Mouse (Mus musculus) limb, embryonic 14.5 days (tissue): ENCODE measurements around the gene 4930404H24Rik. TPM values are rescaled to one million over a fixed set of nuclear protein-coding genes. Genes with fewer than 3 reads are reported as not detected.

Experiments
- ATAC-seq: fragments of 200-750 bp; cut with Nextera tagmentation; 2 replicates; pipeline ENCODE4 v1.8.0; 2017; ENCODE audit warnings: low read depth, moderate number of reproducible peaks, moderate TSS enrichment; ENCODE audit not compliant: low FRiP score
- DNase-seq: peaks from one replicate; pipeline ENCODE4 v3.0.0-alpha.2; 2015; ENCODE audit warnings: low spot score
- H3K27ac ChIP-seq: fragments of 300-500 bp; sonication (generic); replicated peaks from 2 replicates; pipeline ENCODE4 v1.5.1; 2014; ENCODE audit warnings: low read depth, mild to moderate bottlenecking, low read length, moderate library complexity, mixed read lengths
- H3K27me3 ChIP-seq: fragments of 300-500 bp; sonication (generic); 2 replicates; pipeline ENCODE4 v1.6.1; 2014; ENCODE audit warnings: low read length, mixed read lengths; ENCODE audit not compliant: control insufficient read depth, insufficient read depth
- H3K36me3 ChIP-seq: fragments of 300-500 bp; sonication (generic); 2 replicates; pipeline ENCODE4 v1.6.1; 2014; ENCODE audit warnings: mild to moderate bottlenecking, low read length, moderate library complexity, mixed read lengths; ENCODE audit not compliant: control insufficient read depth, insufficient read depth
- H3K4me1 ChIP-seq: fragments of 300-500 bp; sonication (generic); 2 replicates; pipeline ENCODE4 v1.6.1; 2014; ENCODE audit warnings: antibody characterized with exemption, low read length, mixed read lengths; ENCODE audit not compliant: control insufficient read depth, insufficient read depth
- H3K4me2 ChIP-seq: fragments of 300-500 bp; sonication (generic); replicated peaks from 2 replicates; pipeline ENCODE4 v1.6.1; 2014; ENCODE audit warnings: low read depth, mild to moderate bottlenecking, low read length, moderate library complexity; ENCODE audit not compliant: severe bottlenecking
- H3K4me3 ChIP-seq: fragments of 300-500 bp; sonication (generic); replicated peaks from 2 replicates; pipeline ENCODE4 v1.5.1; 2014; ENCODE audit warnings: low read length
- H3K9ac ChIP-seq: fragments of 300-500 bp; sonication (generic); 2 replicates; pipeline ENCODE4 v1.6.1; 2014; ENCODE audit warnings: mild to moderate bottlenecking, low read depth, low read length, moderate library complexity; ENCODE audit not compliant: severe bottlenecking
- H3K9me3 ChIP-seq: fragments of 300-500 bp; sonication (generic); 2 replicates; pipeline ENCODE4 v1.6.1; 2016; ENCODE audit warnings: low read length; ENCODE audit not compliant: control insufficient read depth
- POLR2A ChIP-seq: fragments of 200-500 bp; IDR thresholded peaks from 2 replicates; pipeline ENCODE4 v1.8.0; 2012; ENCODE audit warnings: inconsistent platforms, mild to moderate bottlenecking, moderate library complexity, borderline replicate concordance; ENCODE audit not compliant: insufficient read depth, insufficient read length; ENCODE audit errors: extremely low read depth
- WGBS: fragments of 180-500 bp; shearing (Covaris S2); extraction: QIAGEN DNeasy Blood & Tissue Kit; methylation state at CpG from one replicate; pipeline ENCODE4 v1.1.7; 2014; 5-methylcytosine and 5-hydroxymethylcytosine counted together
- polyA plus RNA-seq, 2 experiments: library from polyadenylated mRNA; depleted of rRNA in 1 of 2; stranded (reverse) in 1 of 2; unstranded in 1 of 2; fragments of >200 nt; fragmentation: Nextera tagmentation in 1 of 2; extraction: Ambion mirVana in 1 of 2; gene quantifications; 2 replicates each; pipeline versions ENCODE4 v1.2.1 to v1.2.3; 2012 to 2014

The 4930404H24Rik gene
- polyA plus RNA-seq, 2 experiments = not detected

- DNase-seq = no peak
- no peaks in the 10 kb centered on the region for H3K27me3 ChIP-seq
- no peak overlapping the region for H3K4me2 ChIP-seq
- TF ChIP-seq POLR2A = no peak
- 75% methylated on average over 14 of the region's 14 CpGs for WGBS
- no peak overlapping the region for H3K27ac ChIP-seq
- H3K4me1 ChIP-seq = no peaks in the 10 kb centered on the region
- no peaks in the 10 kb centered on the region for H3K9me3 ChIP-seq
- no peak for ATAC-seq
- no peak overlapping the region for H3K4me3 ChIP-seq
- H3K9ac ChIP-seq = no peak overlapping the region
- no peaks in the 10 kb centered on the region for H3K36me3 ChIP-seq
Measured at GRCm38 (mm10) chr2:153514497-153515380, 22.1 kb downstream of the 4930404H24Rik start.

- WGBS = 88% methylated on average over 6 of the region's 6 CpGs
- no peaks in the 10 kb centered on the region for H3K36me3 ChIP-seq
- no peaks in the 10 kb centered on the region for H3K9me3 ChIP-seq
- H3K4me3 ChIP-seq = no peak overlapping the region
- ATAC-seq (no peak), DNase-seq (no peak)
- no peak overlapping the region for H3K27ac ChIP-seq
- TF ChIP-seq POLR2A = no peak
- no peak overlapping the region for H3K4me2 ChIP-seq
- no peak overlapping the region for H3K9ac ChIP-seq
- no peaks in the 10 kb centered on the region for H3K4me1 ChIP-seq
- no peaks in the 10 kb centered on the region for H3K27me3 ChIP-seq
Measured at GRCm38 (mm10) chr2:153515582-153515981, 23.0 kb downstream of the 4930404H24Rik start.

GRCm38 (mm10) chr2:153516961-153517360 is 24.4 kb downstream of the 4930404H24Rik start:
- no peak for DNase-seq
- H3K4me1 ChIP-seq = no peaks in the 10 kb centered on the region
- H3K9ac ChIP-seq = no peak overlapping the region
- no peak overlapping the region for H3K4me3 ChIP-seq
- no peak overlapping the region for H3K27ac ChIP-seq
- no peaks in the 10 kb centered on the region for H3K9me3 ChIP-seq
- H3K27me3 ChIP-seq = no peaks in the 10 kb centered on the region
- ATAC-seq = no peak
- no peaks in the 10 kb centered on the region for H3K36me3 ChIP-seq
- TF ChIP-seq POLR2A = no peak
- no peak overlapping the region for H3K4me2 ChIP-seq
- 46% methylated on average over 4 of the region's 4 CpGs for WGBS

GRCm38 (mm10) chr2:153520057-153520456 is 27.5 kb downstream of the 4930404H24Rik start:
- H3K27ac ChIP-seq = no peak overlapping the region
- no peak for ATAC-seq
- H3K4me1 ChIP-seq = no peaks in the 10 kb centered on the region
- no peak overlapping the region for H3K9ac ChIP-seq
- 68% methylated on average over 9 of the region's 9 CpGs for WGBS
- H3K27me3 ChIP-seq = no peaks in the 10 kb centered on the region
- no peak for DNase-seq
- no peaks in the 10 kb centered on the region for H3K9me3 ChIP-seq
- no peak for TF ChIP-seq POLR2A
- H3K4me2 ChIP-seq = no peak overlapping the region
- no peak overlapping the region for H3K4me3 ChIP-seq
- no peaks in the 10 kb centered on the region for H3K36me3 ChIP-seq

- Histone ChIP-seq H3K27me3 (peaks cover 7% of the 10 kb centered on the region; the same call in 1 of the 2 replicates), H3K9me3 (no peaks in the 10 kb centered on the region), H3K4me1 (peaks cover 6% of the 10 kb centered on the region), H3K4me3 (no peak overlapping the region), H3K36me3 (no peaks in the 10 kb centered on the region), H3K9ac (no peak overlapping the region), H3K4me2 (no peak overlapping the region), H3K27ac (no peak overlapping the region)
- WGBS = 18% methylated on average over 4 of the region's 4 CpGs
- TF ChIP-seq POLR2A = no peak
- DNase-seq (no peak), ATAC-seq (no peak)
Measured at GRCm38 (mm10) chr2:153522270-153522669, 29.7 kb downstream of the 4930404H24Rik start.
